Mouse (Mus musculus) cerebellum, adult 2 months (tissue): ENCODE measurements around the gene Plet1. TPM values are rescaled to one million over a fixed set of nuclear protein-coding genes. Genes with fewer than 3 reads are reported as not detected.

Experiments
- DNase-seq, 2 experiments: peaks; one replicate each; pipeline ENCODE4 v3.0.0; 2021
- H3K27ac ChIP-seq: fragments of 200-500 bp; 2 replicates; pipeline ENCODE4 v1.5.1; 2012; ENCODE audit warnings: low read length, control low read depth, inconsistent platforms; ENCODE audit not compliant: insufficient read depth
- H3K27me3 ChIP-seq: fragments of 200-500 bp; 2 replicates; pipeline ENCODE4 v1.6.1; 2012; ENCODE audit warnings: inconsistent platforms, mild to moderate bottlenecking, low read length, moderate library complexity; ENCODE audit not compliant: control insufficient read depth, insufficient read depth
- H3K4me1 ChIP-seq: fragments of 200-500 bp; 2 replicates; pipeline ENCODE4 v1.6.1; 2011; ENCODE audit warnings: low read length; ENCODE audit not compliant: control insufficient read depth, insufficient read depth
- H3K4me3 ChIP-seq: fragments of 200-500 bp; replicated peaks from 2 replicates; pipeline ENCODE3; 2011; ENCODE audit warnings: mild to moderate bottlenecking, low read depth, low read length, control low read depth; ENCODE audit not compliant: insufficient read depth
- CTCF ChIP-seq: fragments of 200-500 bp; IDR thresholded peaks from 2 replicates; pipeline ENCODE4 v1.5.1; 2011; ENCODE audit warnings: low read depth, mild to moderate bottlenecking, control low read depth, low read length, moderate library complexity, borderline replicate concordance; ENCODE audit not compliant: insufficient read depth
- POLR2A ChIP-seq: fragments of 200-500 bp; IDR thresholded peaks from 2 replicates; pipeline ENCODE4 v1.6.1; 2011; ENCODE audit warnings: low read length, control low read depth, borderline replicate concordance; ENCODE audit not compliant: insufficient read depth
- WGBS: fragments of 180-500 bp; shearing (Covaris S2); methylation state at CpG from one replicate; pipeline ENCODE4 v1.1.7; 2018; 5-methylcytosine and 5-hydroxymethylcytosine counted together
- polyA plus RNA-seq: library from polyadenylated mRNA; depleted of rRNA; stranded (reverse); fragments of >200 nt; gene quantifications from 2 replicates; pipeline ENCODE4 v1.2.3, GENCODE M21; 2012

The Plet1 gene
- polyA plus RNA-seq, 1 experiment = 0.23 TPM

GRCm38 (mm10) chr9:50527860-50528259 is 33.5 kb downstream of the Plet1 start:
- Histone ChIP-seq H3K4me3 (peak overlapping the region; percentile 92), H3K27ac (no peak overlapping the region), H3K4me1 (no peaks in the 10 kb centered on the region), H3K27me3 (no peaks in the 10 kb centered on the region)
- no peak for DNase-seq
- TF ChIP-seq POLR2A (no peak), CTCF (no peak)
- 38% methylated on average over 7 of the region's 7 CpGs for WGBS

GRCm38 (mm10) chr9:50528293-50528892 is 34.1 kb downstream of the Plet1 start, which contains the start of gene Pts:
TSS of gene Pts (minus strand) at chr9:50528724.
- Histone ChIP-seq H3K27me3 (no peaks in the 10 kb centered on the region), H3K4me3 (peak within 1 kb of the TSS; percentile 92), H3K27ac (peak within 1 kb of the TSS; percentile 63; the same call in 1 of the 2 replicates), H3K4me1 (no peaks in the 10 kb centered on the region)
- WGBS = under 1% methylated on average over 54 of the region's 54 CpGs
- peak; percentile 97 for DNase-seq
- TF ChIP-seq POLR2A (peak; percentile 84), CTCF (peak; percentile 89)

GRCm38 (mm10) chr9:50530890-50531289 is 36.6 kb downstream of the Plet1 start:
- H3K27ac ChIP-seq = no peak overlapping the region
- WGBS = 17% methylated on average over 2 of the region's 2 CpGs
- no peaks in the 10 kb centered on the region for H3K4me1 ChIP-seq
- no peak overlapping the region for H3K4me3 ChIP-seq
- no peaks in the 10 kb centered on the region for H3K27me3 ChIP-seq
- TF ChIP-seq CTCF (0 out of 2 replicates have a peak, but pooled peaks have one; percentile 10), POLR2A (no peak)
- DNase-seq = no peak

- no peak for DNase-seq
- Histone ChIP-seq H3K4me3 (no peak overlapping the region), H3K27ac (no peak overlapping the region), H3K27me3 (no peaks in the 10 kb centered on the region), H3K4me1 (no peaks in the 10 kb centered on the region)
- 75% methylated on average over 11 of the region's 11 CpGs for WGBS
- TF ChIP-seq POLR2A (no peak), CTCF (no peak)
Measured at GRCm38 (mm10) chr9:50533328-50533727, 39.0 kb downstream of the Plet1 start.

- Histone ChIP-seq H3K27ac (no peak overlapping the region), H3K27me3 (no peaks in the 10 kb centered on the region), H3K4me3 (no peak overlapping the region), H3K4me1 (no peaks in the 10 kb centered on the region)
- 73% methylated on average over 3 of the region's 3 CpGs for WGBS
- no peak for TF ChIP-seq POLR2A
- TF ChIP-seq CTCF = no peak
- no peak for DNase-seq
Measured at GRCm38 (mm10) chr9:50533791-50534190, 39.5 kb downstream of the Plet1 start.

GRCm38 (mm10) chr9:50535930-50536329 is 41.6 kb downstream of the Plet1 start:
- Histone ChIP-seq H3K27ac (no peak overlapping the region), H3K4me1 (no peaks in the 10 kb centered on the region), H3K27me3 (no peaks in the 10 kb centered on the region), H3K4me3 (no peak overlapping the region)
- no peak for TF ChIP-seq CTCF
- no peak for TF ChIP-seq POLR2A
- DNase-seq = peak in 1 of 2 experiments; percentile 22
- WGBS = 50% methylated on average over 5 of the region's 5 CpGs

- Histone ChIP-seq H3K27me3 (no peaks in the 10 kb centered on the region), H3K4me3 (no peak overlapping the region), H3K4me1 (no peaks in the 10 kb centered on the region), H3K27ac (no peak overlapping the region)
- WGBS = 88% methylated on average over 7 of the region's 7 CpGs
- DNase-seq = no peak
- TF ChIP-seq CTCF (no peak), POLR2A (no peak)
Measured at GRCm38 (mm10) chr9:50536603-50537135, 42.3 kb downstream of the Plet1 start.

GRCm38 (mm10) chr9:50537295-50537694 is 43.0 kb downstream of the Plet1 start:
- Histone ChIP-seq H3K27ac (no peak overlapping the region), H3K4me3 (no peak overlapping the region), H3K4me1 (no peaks in the 10 kb centered on the region), H3K27me3 (no peaks in the 10 kb centered on the region)
- no peak for TF ChIP-seq CTCF
- no peak for TF ChIP-seq POLR2A
- no peak for DNase-seq
- WGBS = 88% methylated on average over 4 of the region's 4 CpGs
